Mouse (Mus musculus): ENCODE measurements around the gene Smad9. TPM values are rescaled to one million over a fixed set of nuclear protein-coding genes. Genes with fewer than 3 reads are reported as not detected.

Gene Smad9
- not detected in 2 replicates for total RNA-seq (2014; fragmentation: Nextera tagmentation)
- 0.05 TPM in 1 of 2 replicates, not detected in the other for total RNA-seq (2017)
- not detected in 2 replicates for polyA plus RNA-seq (2012)

DNA sequence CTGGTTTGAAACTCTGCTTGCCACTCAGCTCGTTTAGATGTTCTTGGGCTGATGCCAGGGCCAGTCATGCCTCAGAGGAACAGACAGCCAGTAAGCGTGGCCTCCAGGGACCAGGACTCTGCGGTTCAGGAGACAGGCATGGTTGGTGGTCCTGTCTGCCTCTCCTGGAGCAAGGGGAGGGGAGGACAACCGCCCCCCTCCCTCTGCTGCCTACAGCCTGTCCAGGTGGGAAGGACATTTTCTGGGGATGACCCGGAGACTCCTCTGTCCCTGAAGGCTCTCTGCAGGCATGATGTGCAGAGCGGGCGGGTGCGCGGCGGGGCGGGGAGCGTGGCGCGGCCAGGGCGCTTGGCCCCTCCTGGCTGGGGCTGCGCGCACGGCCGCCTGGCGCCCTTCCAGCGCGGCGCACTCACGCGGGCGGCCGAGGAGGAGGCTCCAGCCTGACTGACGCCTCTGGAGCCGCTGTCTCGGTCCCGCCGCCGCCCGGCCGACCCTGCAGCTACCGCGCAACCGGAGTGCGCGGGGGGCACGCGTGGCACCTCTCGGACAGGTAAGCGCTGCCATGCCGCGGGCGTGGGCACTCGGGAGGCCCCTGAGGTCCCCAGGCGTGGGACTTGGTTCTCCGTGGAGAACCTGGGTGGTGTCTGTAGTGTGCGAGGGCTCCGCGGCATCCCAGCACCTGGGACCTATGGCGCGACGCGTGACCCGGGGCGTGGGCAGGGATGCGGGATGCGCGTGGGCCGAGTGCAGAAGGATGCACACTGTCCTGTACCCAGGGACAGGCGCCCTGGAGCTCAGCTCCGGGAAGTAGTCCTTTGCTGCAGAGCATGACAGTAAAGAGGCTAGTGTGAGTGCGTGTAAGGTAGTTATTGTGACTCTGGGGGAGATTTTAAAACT lies at the start of gene Smad9:
Gene Smad9, plus strand, starts transcription at position 438 of the 897 bp plus-strand sequence.
- peaks cover 10% of the 10 kb centered on the region for H3K9me3 ChIP-seq (replicated peaks)
- H3K4me1 ChIP-seq (ENCODE audit: insufficient read depth, low read depth, low read length) = no peaks in the 10 kb centered on the region
- H3K27me3 ChIP-seq (ENCODE audit: insufficient read depth, low read length) = peaks cover 3% of the 10 kb centered on the region; the same call in 1 of the 2 replicates
- no peak for DNase-seq (ENCODE audit: low spot score)
- no peak within 1 kb of the TSS for H3K4me3 ChIP-seq (ENCODE audit: low read depth, low read length)
- H3K36me3 ChIP-seq (replicated peaks) = peaks cover 14% of the 10 kb centered on the region
- TF ChIP-seq GATA2 (IDR thresholded peaks at IDR 0.05; ENCODE audit: borderline replicate concordance, low read depth, low read length) = no peak
- no peak for TF ChIP-seq POLR2AphosphoS5 (IDR thresholded peaks at IDR 0.05; ENCODE audit: insufficient replicate concordance, low read depth, low read length)
- no peak for TF ChIP-seq CTCF (IDR thresholded peaks at IDR 0.05; ENCODE audit: low read depth, low read length)
- no peak for TF ChIP-seq TAL1 (conservative IDR thresholded peaks at IDR 0.05; ENCODE audit: low read depth, low read length)
- no peak for TF ChIP-seq GATA1 (IDR thresholded peaks at IDR 0.05; ENCODE audit: borderline replicate concordance, low read length)
- ATAC-seq (ENCODE audit: extremely low read depth, insufficient number of reproducible peaks, low FRiP score, poor library complexity, severe bottlenecking) = no peak

DNA sequence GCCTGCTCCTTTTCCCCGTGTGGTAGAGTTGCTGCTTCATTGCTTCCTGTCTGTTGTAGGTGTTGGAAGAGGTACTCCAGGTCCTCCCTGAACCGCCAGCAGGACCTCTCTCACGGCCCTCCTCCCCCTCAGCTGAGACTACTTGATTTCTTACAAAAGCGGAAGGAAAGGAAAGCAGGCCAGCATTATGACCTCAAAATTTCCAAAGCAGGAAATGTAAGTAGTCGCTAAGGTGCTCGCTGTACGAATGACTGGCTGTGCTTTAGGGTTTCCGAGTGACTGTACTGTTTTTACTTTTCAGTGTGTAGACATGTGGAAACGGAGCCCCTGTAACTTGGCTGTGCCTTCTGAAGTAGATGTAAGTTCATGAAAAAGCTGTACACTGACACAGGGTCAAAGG lies 46.4 kb upstream of the Smad9 start:
- no peak for ATAC-seq (ENCODE audit: extremely low read depth, insufficient number of reproducible peaks, low FRiP score, poor library complexity, severe bottlenecking)
- TF ChIP-seq POLR2AphosphoS5 (IDR thresholded peaks at IDR 0.05; ENCODE audit: insufficient replicate concordance, low read depth, low read length) (no peak), GATA2 (IDR thresholded peaks at IDR 0.05; ENCODE audit: borderline replicate concordance, low read depth, low read length) (no peak), CTCF (IDR thresholded peaks at IDR 0.05; ENCODE audit: low read depth, low read length) (no peak), GATA1 (IDR thresholded peaks at IDR 0.05; ENCODE audit: borderline replicate concordance, low read length) (no peak), TAL1 (conservative IDR thresholded peaks at IDR 0.05; ENCODE audit: low read depth, low read length) (no peak)
- no peaks in the 10 kb centered on the region for H3K9me3 ChIP-seq (replicated peaks)
- no peaks in the 10 kb centered on the region for H3K4me1 ChIP-seq (ENCODE audit: insufficient read depth, low read depth, low read length)
- H3K36me3 ChIP-seq (replicated peaks) = peaks cover 87% of the 10 kb centered on the region
- DNase-seq (ENCODE audit: low spot score) = no peak
- no peaks in the 10 kb centered on the region for H3K27me3 ChIP-seq (ENCODE audit: insufficient read depth, low read length)
- H3K4me3 ChIP-seq (ENCODE audit: low read depth, low read length) = no peak overlapping the region

DNA sequence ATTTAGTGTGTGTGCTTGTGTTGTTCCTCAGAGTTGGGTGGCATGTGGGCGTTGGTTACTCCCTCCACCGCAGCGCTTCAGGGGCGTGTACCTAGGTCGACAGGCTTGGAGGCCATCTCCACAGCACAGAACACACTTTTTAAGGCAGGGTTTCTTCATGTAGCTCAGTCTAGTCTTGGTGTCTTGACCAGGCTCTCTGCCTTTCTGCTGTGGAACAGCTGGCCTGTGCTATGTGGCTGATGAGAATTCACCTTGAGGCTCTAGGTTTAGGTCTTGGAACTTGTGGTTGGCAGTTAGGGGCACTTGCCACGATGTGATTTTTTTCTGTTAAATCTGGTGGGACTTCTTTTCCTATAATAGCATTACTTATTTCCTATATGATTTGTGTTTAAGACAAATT lies 41.1 kb upstream of the Smad9 start, which contains the start of gene Gm21958:
Gene Gm21958, minus strand, starts transcription at position 101 of the 400 bp plus-strand sequence.
- ATAC-seq (ENCODE audit: extremely low read depth, insufficient number of reproducible peaks, low FRiP score, poor library complexity, severe bottlenecking) (no peak), DNase-seq (ENCODE audit: low spot score) (no peak)
- no peaks in the 10 kb centered on the region for H3K27me3 ChIP-seq (ENCODE audit: insufficient read depth, low read length)
- peaks cover 7% of the 10 kb centered on the region; the same call in 1 of the 2 replicates for H3K4me1 ChIP-seq (ENCODE audit: insufficient read depth, low read depth, low read length)
- no peaks in the 10 kb centered on the region for H3K9me3 ChIP-seq (replicated peaks)
- no peak for TF ChIP-seq CTCF (IDR thresholded peaks at IDR 0.05; ENCODE audit: low read depth, low read length)
- TF ChIP-seq POLR2AphosphoS5 (IDR thresholded peaks at IDR 0.05; ENCODE audit: insufficient replicate concordance, low read depth, low read length) = no peak
- TF ChIP-seq TAL1 (conservative IDR thresholded peaks at IDR 0.05; ENCODE audit: low read depth, low read length) = no peak
- no peak for TF ChIP-seq GATA1 (IDR thresholded peaks at IDR 0.05; ENCODE audit: borderline replicate concordance, low read length)
- no peak for TF ChIP-seq GATA2 (IDR thresholded peaks at IDR 0.05; ENCODE audit: borderline replicate concordance, low read depth, low read length)
- H3K4me3 ChIP-seq (ENCODE audit: low read depth, low read length) = no peak within 1 kb of the TSS
- H3K36me3 ChIP-seq (replicated peaks) = peaks cover 89% of the 10 kb centered on the region

DNA sequence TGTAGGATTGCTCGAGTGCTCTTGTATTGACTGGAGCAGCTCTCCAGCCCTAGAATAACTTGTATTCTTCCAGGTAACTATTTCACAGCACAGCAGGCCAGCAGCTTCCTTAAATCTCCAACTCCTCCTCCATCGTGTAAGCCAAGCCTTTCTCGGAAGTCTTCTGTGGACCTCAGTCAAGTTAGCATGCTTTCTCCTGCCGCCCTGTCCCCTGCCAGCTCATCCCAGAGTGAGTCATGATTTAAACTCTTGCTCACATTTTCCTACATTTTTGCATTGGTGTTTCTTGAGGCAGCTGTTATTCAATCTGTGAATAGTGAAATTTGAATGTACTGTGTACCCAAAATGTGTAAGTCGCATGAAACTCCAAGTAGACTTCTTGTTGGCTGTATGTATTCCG lies 39.9 kb upstream of the Smad9 start:
- H3K36me3 ChIP-seq (replicated peaks) = peaks cover 82% of the 10 kb centered on the region
- no peaks in the 10 kb centered on the region for H3K27me3 ChIP-seq (ENCODE audit: insufficient read depth, low read length)
- ATAC-seq (ENCODE audit: extremely low read depth, insufficient number of reproducible peaks, low FRiP score, poor library complexity, severe bottlenecking) (no peak), DNase-seq (ENCODE audit: low spot score) (no peak)
- no peaks in the 10 kb centered on the region for H3K9me3 ChIP-seq (replicated peaks)
- H3K4me3 ChIP-seq (ENCODE audit: low read depth, low read length) = no peak overlapping the region
- TF ChIP-seq TAL1 (conservative IDR thresholded peaks at IDR 0.05; ENCODE audit: low read depth, low read length) (no peak), CTCF (IDR thresholded peaks at IDR 0.05; ENCODE audit: low read depth, low read length) (no peak), GATA2 (IDR thresholded peaks at IDR 0.05; ENCODE audit: borderline replicate concordance, low read depth, low read length) (no peak), GATA1 (IDR thresholded peaks at IDR 0.05; ENCODE audit: borderline replicate concordance, low read length) (no peak), POLR2AphosphoS5 (IDR thresholded peaks at IDR 0.05; ENCODE audit: insufficient replicate concordance, low read depth, low read length) (no peak)
- H3K4me1 ChIP-seq (ENCODE audit: insufficient read depth, low read depth, low read length) = peaks cover 7% of the 10 kb centered on the region; the same call in 1 of the 2 replicates

DNA sequence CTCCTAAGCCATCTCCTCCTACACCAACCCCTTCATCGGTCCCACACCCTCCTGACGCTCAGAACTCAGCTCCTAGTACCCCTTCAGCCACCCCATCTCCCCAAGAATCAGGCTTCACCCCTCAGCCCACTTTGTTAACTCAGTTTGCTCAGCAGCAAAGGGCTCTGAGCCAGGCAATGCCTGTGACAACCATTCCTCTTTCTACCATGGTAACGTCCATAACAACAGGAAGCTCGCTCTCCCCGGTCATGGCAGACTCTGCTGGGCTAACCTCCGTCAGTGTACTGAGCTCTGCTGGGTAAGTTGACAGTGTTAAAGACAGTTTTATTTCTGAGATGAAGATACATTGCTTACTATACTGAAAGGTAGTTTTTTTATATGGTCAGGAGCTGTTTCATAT lies 38.0 kb upstream of the Smad9 start:
- ATAC-seq (ENCODE audit: extremely low read depth, insufficient number of reproducible peaks, low FRiP score, poor library complexity, severe bottlenecking) (no peak), DNase-seq (ENCODE audit: low spot score) (no peak)
- no peaks in the 10 kb centered on the region for H3K27me3 ChIP-seq (ENCODE audit: insufficient read depth, low read length)
- H3K4me3 ChIP-seq (ENCODE audit: low read depth, low read length) = no peak overlapping the region
- H3K9me3 ChIP-seq (replicated peaks) = no peaks in the 10 kb centered on the region
- peaks cover 7% of the 10 kb centered on the region; the same call in 1 of the 2 replicates for H3K4me1 ChIP-seq (ENCODE audit: insufficient read depth, low read depth, low read length)
- peaks cover 82% of the 10 kb centered on the region for H3K36me3 ChIP-seq (replicated peaks)
- TF ChIP-seq GATA1 (IDR thresholded peaks at IDR 0.05; ENCODE audit: borderline replicate concordance, low read length) (no peak), CTCF (IDR thresholded peaks at IDR 0.05; ENCODE audit: low read depth, low read length) (no peak), TAL1 (conservative IDR thresholded peaks at IDR 0.05; ENCODE audit: low read depth, low read length) (no peak), GATA2 (IDR thresholded peaks at IDR 0.05; ENCODE audit: borderline replicate concordance, low read depth, low read length) (no peak), POLR2AphosphoS5 (IDR thresholded peaks at IDR 0.05; ENCODE audit: insufficient replicate concordance, low read depth, low read length) (no peak)

DNA sequence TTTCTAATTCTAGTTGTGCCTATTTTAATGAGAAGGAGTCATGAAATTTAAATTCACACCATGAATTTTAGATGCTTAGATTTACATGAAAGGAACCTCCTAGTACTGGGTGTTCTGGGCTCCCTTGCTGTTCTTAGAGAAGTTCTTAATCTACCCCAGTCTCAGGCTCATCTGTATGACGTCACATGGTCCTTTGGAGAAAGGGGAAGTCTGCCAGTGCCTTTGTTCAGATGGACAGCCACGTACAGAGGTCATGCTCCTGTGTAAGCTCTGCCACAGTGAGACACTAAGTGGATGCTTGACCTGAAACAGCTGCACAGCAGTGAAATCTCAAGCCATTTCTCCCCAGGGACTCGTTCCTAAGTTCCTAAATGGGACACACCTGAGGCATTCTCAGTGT lies 36.4 kb upstream of the Smad9 start:
- Histone ChIP-seq H3K36me3 (replicated peaks) (peaks cover 88% of the 10 kb centered on the region), H3K9me3 (replicated peaks) (no peaks in the 10 kb centered on the region), H3K27me3 (ENCODE audit: insufficient read depth, low read length) (no peaks in the 10 kb centered on the region), H3K4me1 (ENCODE audit: insufficient read depth, low read depth, low read length) (peaks cover 16% of the 10 kb centered on the region), H3K4me3 (ENCODE audit: low read depth, low read length) (no peak overlapping the region)
- no peak for TF ChIP-seq POLR2AphosphoS5 (IDR thresholded peaks at IDR 0.05; ENCODE audit: insufficient replicate concordance, low read depth, low read length)
- TF ChIP-seq GATA2 (IDR thresholded peaks at IDR 0.05; ENCODE audit: borderline replicate concordance, low read depth, low read length) = no peak
- TF ChIP-seq CTCF (IDR thresholded peaks at IDR 0.05; ENCODE audit: low read depth, low read length) = no peak
- ATAC-seq (ENCODE audit: extremely low read depth, insufficient number of reproducible peaks, low FRiP score, poor library complexity, severe bottlenecking) (peak; percentile 85), DNase-seq (ENCODE audit: low spot score) (peak; percentile 13)
